Mouse (Mus musculus): ENCODE results near the gene Arhgap17. TPM values are rescaled to one million over a fixed set of nuclear protein-coding genes. Genes with fewer than 3 reads are reported as not detected.

Gene Arhgap17
- total RNA-seq, 2 experiments from 2014 or later: 15.1 to 15.3 TPM

GRCm38 (mm10) chr7:123370700-123371099 lies 985 bp upstream of the Arhgap17 start:
- DNase-seq (ENCODE audit: low spot score): peak; percentile 30

DNA sequence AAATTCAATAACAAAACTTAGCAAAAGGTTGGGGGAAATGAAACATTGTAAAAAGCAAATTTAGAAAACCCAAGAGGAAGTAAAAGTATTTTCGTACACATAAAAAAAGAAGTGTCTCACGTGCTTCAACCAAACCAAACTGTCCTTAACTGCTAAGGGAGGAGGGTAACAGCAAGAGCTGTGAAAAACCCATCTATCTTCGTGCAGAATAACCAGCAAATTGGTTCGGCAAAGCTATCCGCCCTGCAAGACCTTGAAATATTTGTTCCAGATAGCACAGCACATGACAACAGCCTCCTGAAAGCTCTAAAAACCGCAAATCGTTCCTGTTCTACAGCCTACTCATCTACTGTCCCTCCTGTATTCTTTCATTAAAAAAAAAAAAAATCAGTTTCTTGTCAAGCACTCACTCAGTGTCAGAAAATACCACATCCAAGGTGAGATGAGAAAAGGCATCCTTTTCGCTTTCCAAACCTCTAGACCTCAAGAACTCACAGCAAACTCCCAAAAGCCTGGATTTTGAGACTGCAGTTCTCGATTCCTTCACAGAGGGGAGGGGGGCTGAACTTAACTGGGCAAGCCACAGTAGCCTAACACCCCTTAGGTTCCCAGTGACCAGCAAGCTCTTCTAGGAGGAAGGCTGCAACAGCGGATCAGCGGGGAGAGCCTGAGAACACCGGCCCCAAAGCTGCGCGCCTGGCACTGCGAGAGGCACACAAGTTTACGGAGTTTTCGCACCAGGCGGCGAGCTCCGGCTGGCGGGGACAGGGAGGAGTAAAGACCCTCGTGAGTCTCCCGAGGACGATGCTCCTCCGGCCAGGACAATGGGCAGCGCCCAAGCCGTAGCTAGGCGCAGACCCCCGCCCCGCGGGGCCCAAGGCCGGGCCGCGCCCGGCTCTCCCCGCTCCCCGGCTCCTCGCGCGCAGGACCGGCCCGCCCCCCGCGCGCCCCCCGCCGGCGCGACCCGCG lies 653 bp downstream of the Arhgap17 start:
- no peak for DNase-seq (ENCODE audit: low spot score)

GRCm38 (mm10) chr7:123368187-123368586 lies 1.5 kb downstream of the Arhgap17 start:
- DNase-seq (ENCODE audit: low spot score): no peak

- DNase-seq (ENCODE audit: low spot score): no peak
These were observed 2.2 kb downstream of the Arhgap17 start for GRCm38 (mm10) chr7:123367218-123368150.

- no peak for DNase-seq (ENCODE audit: low spot score)
These were observed 2.9 kb downstream of the Arhgap17 start for GRCm38 (mm10) chr7:123366806-123367205.

DNA sequence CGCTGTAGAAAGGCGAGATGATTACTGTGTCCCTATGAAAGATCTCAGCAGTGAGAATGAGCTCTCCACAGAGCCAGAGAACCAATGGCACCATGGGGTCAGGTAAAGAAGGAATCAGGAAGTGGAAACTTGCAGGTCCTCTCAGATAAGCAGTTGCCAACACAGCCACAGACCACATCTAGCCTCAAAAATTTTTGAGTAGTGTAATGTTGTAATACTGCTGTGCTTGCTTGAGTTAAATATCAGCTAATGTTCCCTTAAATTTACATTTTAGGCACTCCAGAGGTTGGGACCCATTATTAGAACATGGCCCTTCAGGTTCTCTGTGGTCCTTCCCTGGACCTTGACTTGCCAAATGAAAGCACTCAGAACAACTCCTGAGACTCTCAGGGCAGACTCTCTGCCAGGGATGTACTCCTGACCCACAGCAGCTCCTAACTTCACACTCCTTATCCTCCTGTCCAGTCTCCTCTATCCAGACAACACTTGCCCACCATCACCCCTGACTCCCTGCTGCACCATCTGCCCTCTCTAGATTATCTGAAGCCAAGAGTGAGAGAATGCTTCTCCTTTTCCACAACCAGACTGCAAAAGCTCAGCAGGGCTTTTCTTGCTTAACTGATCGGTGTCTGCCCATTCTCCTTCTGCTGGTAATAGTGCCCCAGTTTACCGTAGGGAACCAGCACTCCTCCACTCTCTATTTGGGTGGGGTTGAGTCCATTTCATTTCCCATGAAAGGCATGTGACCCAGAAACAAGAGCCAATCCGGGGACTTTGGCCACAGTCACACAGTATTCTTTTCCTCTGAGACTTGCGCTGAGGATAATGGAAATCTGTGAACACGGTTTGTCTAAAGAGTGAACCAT lies 3.6 kb downstream of the Arhgap17 start:
- DNase-seq (ENCODE audit: low spot score): no peak

DNA sequence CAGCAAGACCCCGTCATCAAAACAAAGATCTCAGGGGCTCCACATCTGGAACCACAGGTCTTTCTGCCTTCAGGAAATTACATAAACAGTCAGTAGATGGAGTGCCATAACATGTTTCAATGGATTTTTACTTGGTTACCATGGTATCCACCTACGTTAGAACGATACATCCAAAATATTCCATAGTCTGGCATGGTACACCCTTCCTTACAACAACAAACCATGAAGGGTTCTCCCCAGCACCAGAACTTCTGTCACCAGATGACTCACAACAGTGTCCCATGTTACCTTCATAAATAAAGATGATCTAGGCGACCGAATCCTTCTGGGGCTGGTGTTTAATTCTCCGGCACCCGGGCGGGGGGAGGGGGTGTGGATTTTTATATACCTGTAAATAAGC lies 5.7 kb downstream of the Arhgap17 start:
- no peak for DNase-seq (ENCODE audit: low spot score)

DNA sequence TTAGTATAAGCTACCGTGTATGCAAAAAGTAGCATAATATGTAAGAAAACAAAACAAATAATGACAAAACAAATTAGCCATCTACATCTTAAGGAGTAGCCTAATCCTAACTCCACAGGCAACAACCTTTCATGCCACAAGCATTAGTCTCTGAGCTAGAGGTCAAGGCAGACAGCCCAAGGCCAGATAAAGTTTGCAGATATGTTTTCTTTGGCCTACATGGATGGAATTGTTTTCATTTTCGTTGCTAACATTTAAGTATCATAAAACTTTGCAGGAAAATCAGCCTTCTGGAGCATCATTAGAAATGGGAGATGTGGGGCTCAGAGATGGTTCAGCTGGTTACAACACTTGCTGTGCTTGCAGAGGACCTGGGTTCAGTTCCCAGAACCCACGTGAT lies 6.9 kb downstream of the Arhgap17 start:
- no peak for DNase-seq (ENCODE audit: low spot score)

- no peak for DNase-seq (ENCODE audit: low spot score)
These were observed 8.3 kb downstream of the Arhgap17 start for GRCm38 (mm10) chr7:123361229-123361980.

GRCm38 (mm10) chr7:123360185-123360584 lies 9.5 kb downstream of the Arhgap17 start:
- no peak for DNase-seq (ENCODE audit: low spot score)

GRCm38 (mm10) chr7:123359101-123359500 lies 10.6 kb downstream of the Arhgap17 start:
- no peak for DNase-seq (ENCODE audit: low spot score)

DNA sequence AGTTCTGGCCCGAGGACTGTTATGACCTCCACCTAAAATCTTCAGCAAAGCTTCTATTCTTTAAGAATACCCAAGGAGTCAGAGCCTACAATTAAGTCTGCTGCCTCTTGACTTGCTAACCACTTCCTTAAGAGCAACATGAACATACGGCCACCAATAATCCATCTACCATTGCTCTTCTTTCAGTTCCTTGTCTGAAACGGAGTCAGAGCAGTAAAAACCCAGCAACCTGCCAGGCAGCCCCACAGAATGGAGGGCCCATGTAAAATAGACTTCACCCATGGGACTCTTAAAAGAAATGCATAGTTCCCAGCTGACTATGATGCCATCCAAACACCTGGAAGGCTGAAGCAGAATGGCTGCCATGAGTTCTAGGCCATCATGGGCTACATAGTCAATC lies 13.6 kb downstream of the Arhgap17 start:
- DNase-seq (ENCODE audit: low spot score): no peak

- no peak for DNase-seq (ENCODE audit: low spot score)
These were observed 14.9 kb downstream of the Arhgap17 start for GRCm38 (mm10) chr7:123354851-123355250.

DNA sequence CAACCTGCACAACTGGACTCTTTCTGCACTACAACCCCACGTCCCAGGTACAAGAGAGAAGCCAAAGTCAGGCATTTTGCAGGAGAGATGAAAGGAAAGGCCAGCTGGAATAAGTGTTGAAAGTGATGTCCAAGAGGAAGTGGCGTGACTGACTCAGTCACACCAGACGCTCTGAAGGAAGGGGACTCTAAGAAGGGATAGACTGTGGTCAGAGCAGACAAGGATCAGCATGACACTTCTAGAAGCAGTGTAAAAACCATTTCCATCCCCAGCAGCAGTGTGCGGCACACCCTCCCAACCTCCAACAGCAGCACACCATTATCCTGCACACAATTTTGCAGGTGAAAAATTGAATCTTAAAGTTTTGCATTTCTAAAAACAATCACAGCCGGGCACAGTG lies 15.3 kb downstream of the Arhgap17 start:
- DNase-seq (ENCODE audit: low spot score): no peak

DNA sequence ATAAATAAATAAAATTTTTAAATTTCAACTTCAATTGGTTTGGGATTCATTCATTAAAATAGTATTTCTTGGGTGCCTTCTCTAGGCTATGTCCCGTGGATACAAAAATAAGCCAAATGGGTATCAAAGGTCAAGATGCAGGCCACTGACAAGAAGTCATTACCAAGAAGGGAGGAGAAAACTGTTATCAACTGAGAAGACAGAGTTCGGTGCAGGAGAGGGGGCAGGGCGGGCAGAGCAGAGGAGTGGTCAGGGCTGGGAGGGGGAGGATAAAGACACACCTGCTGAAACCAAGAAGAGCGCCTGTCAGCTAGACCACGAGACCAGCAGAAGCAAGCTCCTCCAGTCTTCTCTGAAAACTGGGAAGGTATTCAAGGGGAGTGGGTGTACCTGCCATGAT lies 15.8 kb downstream of the Arhgap17 start:
- no peak for DNase-seq (ENCODE audit: low spot score)

DNA sequence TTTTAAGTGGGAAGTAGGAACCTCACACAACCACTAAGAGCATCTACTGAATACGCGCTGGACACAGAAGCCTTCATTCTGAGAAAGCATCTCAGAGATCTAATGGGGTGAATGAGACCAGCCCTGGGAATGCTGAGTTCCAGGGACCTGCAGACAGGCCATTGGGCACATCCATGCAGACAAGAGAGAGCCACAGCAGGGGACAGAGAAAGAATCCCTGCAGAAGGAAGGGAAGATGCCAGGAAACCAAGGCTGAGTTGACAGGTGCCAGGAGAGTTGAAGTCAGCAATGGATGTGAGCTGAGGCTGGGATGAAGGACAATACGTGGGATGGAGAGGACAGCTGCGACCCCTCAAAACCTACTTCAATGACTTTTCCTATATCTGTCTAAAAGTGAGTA lies 16.6 kb downstream of the Arhgap17 start:
- no peak for DNase-seq (ENCODE audit: low spot score)

DNA sequence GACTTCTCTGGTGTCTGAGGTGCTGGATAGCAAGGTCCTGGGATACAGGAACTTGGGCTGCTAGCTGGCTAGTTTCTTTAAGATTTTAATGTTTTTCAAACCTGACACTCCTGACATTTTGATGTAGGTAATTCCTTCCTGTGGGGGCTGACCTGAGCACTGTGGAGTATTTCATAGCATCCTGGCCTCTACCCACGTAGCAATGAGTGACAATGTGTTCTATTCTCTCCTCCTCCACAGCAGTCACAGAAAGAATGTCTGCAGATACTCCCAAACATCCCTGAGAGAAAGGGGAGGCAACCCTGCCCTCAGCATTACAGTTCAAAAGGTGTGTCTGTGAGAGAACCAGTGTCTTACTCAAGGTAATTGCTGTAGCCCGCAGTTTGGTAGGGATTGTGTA lies 19.5 kb downstream of the Arhgap17 start:
- DNase-seq (ENCODE audit: low spot score): no peak

GRCm38 (mm10) chr7:123349813-123350212 lies 19.9 kb downstream of the Arhgap17 start:
- DNase-seq (ENCODE audit: low spot score): no peak

- DNase-seq (ENCODE audit: low spot score): no peak
These were observed 23.0 kb downstream of the Arhgap17 start for GRCm38 (mm10) chr7:123346631-123347290.

GRCm38 (mm10) chr7:123345041-123345544 lies 24.6 kb downstream of the Arhgap17 start:
- DNase-seq (ENCODE audit: low spot score): no peak
